Mouse (Mus musculus) heart, embryonic 13.5 days (tissue): Measurements from ENCODE around the gene Krtap28-10. TPM values are rescaled to one million over a fixed set of nuclear protein-coding genes. Genes with fewer than 3 reads are reported as not detected.

Experiments used
- ATAC-seq: fragments of 200-750 bp; cut with Nextera tagmentation; 2 replicates; pipeline ENCODE4 v1.8.0; 2017; ENCODE audit warnings: moderate TSS enrichment; ENCODE audit not compliant: insufficient number of reproducible peaks, low FRiP score, low TSS enrichment; ENCODE audit errors: extremely low read depth
- H3K27ac ChIP-seq: fragments of 300-500 bp; sonication (generic); replicated peaks from 2 replicates; pipeline ENCODE4 v1.5.1; 2015; ENCODE audit warnings: moderate library complexity, mild to moderate bottlenecking, inconsistent platforms
- H3K27me3 ChIP-seq: fragments of 300-500 bp; sonication (generic); replicated peaks from 2 replicates; pipeline ENCODE4 v1.6.1; 2015; ENCODE audit warnings: mild to moderate bottlenecking, inconsistent platforms
- H3K36me3 ChIP-seq: fragments of 300-500 bp; sonication (generic); 2 replicates; pipeline ENCODE4 v1.6.1; 2015; ENCODE audit warnings: mild to moderate bottlenecking, inconsistent platforms
- H3K4me1 ChIP-seq: fragments of 300-500 bp; sonication (generic); 2 replicates; pipeline ENCODE4 v1.6.1; 2015; ENCODE audit warnings: inconsistent platforms
- H3K4me2 ChIP-seq: fragments of 300-500 bp; sonication (generic); 2 replicates; pipeline ENCODE4 v1.6.1; 2015; ENCODE audit warnings: inconsistent platforms, mild to moderate bottlenecking, moderate library complexity
- H3K4me3 ChIP-seq: fragments of 300-500 bp; sonication (generic); 2 replicates; pipeline ENCODE4 v1.5.1; 2015; ENCODE audit warnings: moderate library complexity, mild to moderate bottlenecking, inconsistent platforms
- H3K9ac ChIP-seq: fragments of 300-500 bp; sonication (generic); 2 replicates; pipeline ENCODE4 v1.6.1; 2015; ENCODE audit warnings: inconsistent platforms, mild to moderate bottlenecking, moderate library complexity
- H3K9me3 ChIP-seq: fragments of 300-500 bp; sonication (generic); 2 replicates; pipeline ENCODE4 v1.6.1; 2016; ENCODE audit warnings: inconsistent platforms
- WGBS: fragments of 180-500 bp; shearing (Covaris S2); methylation state at CpG from one replicate; pipeline ENCODE4 v1.1.7; 2015; ENCODE audit warnings: mixed read lengths; 5-methylcytosine and 5-hydroxymethylcytosine counted together
- polyA plus RNA-seq: library from polyadenylated mRNA; unstranded; fragments of >200 nt; fragmentation: Nextera tagmentation; extraction: Ambion mirVana; gene quantifications from 2 replicates; pipeline ENCODE4 v1.2.1, GENCODE M21; 2015

Krtap28-10 gene
- polyA plus RNA-seq: not detected in 2 replicates

DNA sequence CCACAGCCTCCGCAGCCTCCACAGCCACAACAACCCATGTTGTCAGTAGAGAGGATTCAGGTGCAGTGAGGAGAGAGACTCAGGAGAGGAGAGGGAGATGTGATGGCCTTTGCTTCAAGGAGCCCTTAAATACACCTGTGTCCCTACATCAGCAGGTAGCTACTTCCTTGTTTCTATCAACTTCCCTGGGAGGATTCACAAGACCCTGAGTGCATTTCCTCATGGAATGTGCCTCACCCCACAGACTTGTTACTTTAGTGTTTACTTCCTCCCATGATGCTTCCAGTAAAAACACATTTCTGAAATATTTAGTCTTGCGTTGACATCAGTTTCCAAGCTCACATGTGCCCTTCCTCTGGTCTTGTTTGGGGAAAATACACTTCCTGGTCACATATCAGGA, at the start of gene Krtap28-10:
Gene Krtap28-10 (minus strand): TSS at position 101 of the 400 bp plus-strand sequence.
- WGBS: 78% methylated on average over 2 of the region's 2 CpGs
- Histone ChIP-seq H3K36me3 (no peaks in the 10 kb centered on the region), H3K4me1 (peaks cover 8% of the 10 kb centered on the region; the same call in 1 of the 2 replicates), H3K27me3 (peaks cover 5% of the 10 kb centered on the region; the same call in 1 of the 2 replicates), H3K9ac (no peak within 1 kb of the TSS), H3K4me3 (no peak within 1 kb of the TSS), H3K9me3 (no peaks in the 10 kb centered on the region), H3K27ac (no peak within 1 kb of the TSS), H3K4me2 (no peak within 1 kb of the TSS)
- no peak for ATAC-seq

DNA sequence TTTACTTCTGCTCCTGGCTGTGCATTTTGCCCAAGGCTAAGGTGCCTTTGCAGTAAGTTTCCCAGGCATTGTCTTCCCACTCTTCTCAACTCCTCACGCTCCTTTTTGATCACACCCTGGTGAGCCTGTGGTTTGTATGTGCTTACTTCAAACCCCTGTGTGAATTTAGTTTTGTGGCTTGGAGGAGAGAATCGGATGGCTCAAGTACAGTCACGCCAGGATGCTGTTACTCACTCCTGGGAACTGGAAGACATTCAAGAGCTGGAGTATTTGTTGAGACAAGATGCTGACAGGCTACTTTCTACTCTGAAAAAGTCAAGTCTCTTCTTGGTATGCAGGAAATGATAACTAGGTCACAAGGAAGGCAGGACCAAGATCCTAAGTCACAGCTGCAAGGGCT, 49.0 kb upstream of the Krtap28-10 start:
- H3K36me3 ChIP-seq: no peaks in the 10 kb centered on the region
- peaks cover 4% of the 10 kb centered on the region for H3K4me1 ChIP-seq
- H3K4me3 ChIP-seq: no peak overlapping the region
- H3K9me3 ChIP-seq: no peaks in the 10 kb centered on the region
- H3K27me3 ChIP-seq: no peaks in the 10 kb centered on the region
- no peak overlapping the region for H3K4me2 ChIP-seq
- 37% methylated on average over 3 of the region's 3 CpGs for WGBS
- ATAC-seq: no peak
- peak overlapping the region; percentile 26 for H3K27ac ChIP-seq
- no peak overlapping the region for H3K9ac ChIP-seq

DNA sequence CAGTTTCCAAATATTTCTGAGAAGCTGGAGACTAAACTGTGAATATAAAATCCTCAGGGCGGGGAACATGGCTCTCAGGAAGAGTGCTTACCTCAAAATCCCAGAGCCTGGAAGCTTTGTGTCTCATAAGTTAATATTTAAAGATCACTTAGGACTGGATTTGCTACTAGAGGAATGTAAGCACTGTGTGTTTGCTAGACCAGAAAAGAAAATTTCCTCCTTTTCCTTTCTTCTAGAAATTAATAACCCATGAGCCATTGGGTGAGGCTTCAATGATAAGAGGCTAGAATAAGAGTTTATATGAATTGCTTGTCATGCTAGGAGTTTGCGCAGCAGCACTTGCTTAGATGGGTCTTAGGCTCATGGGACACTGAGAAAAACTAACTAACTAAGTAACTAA, 42.5 kb upstream of the Krtap28-10 start:
- WGBS: 87% methylated on average over 2 of the region's 2 CpGs
- Histone ChIP-seq H3K36me3 (no peaks in the 10 kb centered on the region), H3K27ac (no peak overlapping the region), H3K4me2 (no peak overlapping the region), H3K4me1 (no peaks in the 10 kb centered on the region), H3K9me3 (no peaks in the 10 kb centered on the region), H3K4me3 (no peak overlapping the region), H3K9ac (no peak overlapping the region), H3K27me3 (no peaks in the 10 kb centered on the region)
- no peak for ATAC-seq

DNA sequence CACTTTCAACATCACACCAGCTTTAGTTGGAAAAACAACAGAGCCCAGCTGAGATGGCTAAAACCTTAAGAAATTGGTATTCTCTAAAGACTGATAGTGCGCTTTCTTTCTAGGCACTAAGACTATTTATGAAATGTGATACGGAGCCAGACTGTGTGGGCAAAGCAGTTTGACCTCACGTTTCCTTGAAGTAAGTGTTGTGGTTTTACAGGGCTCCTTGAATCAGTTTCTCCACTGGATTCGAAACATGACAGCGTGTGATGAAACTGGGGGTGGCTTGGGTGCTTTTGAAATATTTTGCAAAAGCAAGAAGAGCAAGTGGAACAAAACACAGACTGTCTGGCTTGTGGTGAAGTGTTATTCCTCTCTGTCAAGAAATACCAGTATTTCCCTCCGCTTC, 34.7 kb upstream of the Krtap28-10 start:
- no peak overlapping the region for H3K4me2 ChIP-seq
- H3K9me3 ChIP-seq: no peaks in the 10 kb centered on the region
- H3K27ac ChIP-seq: no peak overlapping the region
- 71% methylated on average over 6 of the region's 6 CpGs for whole genome bisulfite sequencing
- no peaks in the 10 kb centered on the region for H3K27me3 ChIP-seq
- no peak overlapping the region for H3K9ac ChIP-seq
- no peak for ATAC-seq
- H3K4me1 ChIP-seq: 0 out of 2 replicates have a peak, but pooled peaks cover 3% of the 10 kb centered on the region
- H3K4me3 ChIP-seq: no peak overlapping the region
- no peaks in the 10 kb centered on the region for H3K36me3 ChIP-seq

DNA sequence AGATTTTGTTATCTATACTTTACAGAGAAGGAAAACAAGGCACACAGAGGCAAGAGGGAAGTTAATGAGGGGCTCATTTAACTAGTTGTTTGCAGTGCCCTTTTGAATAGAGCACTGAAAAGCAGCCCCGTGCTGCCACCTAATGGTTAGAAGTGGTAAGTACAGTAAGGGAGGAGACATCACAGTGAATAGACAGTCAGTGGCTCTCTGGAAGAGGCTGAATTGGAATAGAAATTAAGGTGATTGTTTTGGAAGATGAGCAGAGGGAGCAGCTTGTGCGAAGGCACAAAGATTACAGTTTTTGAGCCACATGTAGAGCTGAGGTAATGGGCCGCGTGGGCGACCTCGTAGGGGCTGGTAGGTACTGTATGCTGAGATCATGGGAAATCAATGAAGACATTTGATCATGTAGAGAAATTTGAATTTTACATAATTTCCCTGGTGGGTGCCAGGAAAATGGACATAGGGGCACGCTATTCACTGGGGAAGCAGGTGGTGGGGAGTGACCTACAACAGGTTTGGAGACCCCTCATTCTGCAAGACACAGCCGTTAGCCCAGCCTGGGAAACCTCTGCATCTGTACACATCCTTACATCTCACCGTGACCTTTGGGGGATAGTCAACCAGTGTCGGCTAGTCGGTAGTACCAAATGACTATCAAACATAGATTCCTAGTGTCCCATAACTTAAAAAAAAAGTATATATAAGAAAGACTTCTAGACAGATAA, 34.1 kb upstream of the Krtap28-10 start:
- Histone ChIP-seq H3K36me3 (no peaks in the 10 kb centered on the region), H3K27me3 (no peaks in the 10 kb centered on the region), H3K9me3 (no peaks in the 10 kb centered on the region), H3K4me3 (peak overlapping the region; percentile 42), H3K9ac (0 out of 2 replicates have a peak overlapping the region, but pooled peaks have one; percentile 45), H3K4me1 (0 out of 2 replicates have a peak, but pooled peaks cover 3% of the 10 kb centered on the region), H3K4me2 (peak overlapping the region; percentile 62), H3K27ac (no peak overlapping the region)
- no peak for ATAC-seq
- WGBS: 41% methylated on average over 11 of the region's 11 CpGs

DNA sequence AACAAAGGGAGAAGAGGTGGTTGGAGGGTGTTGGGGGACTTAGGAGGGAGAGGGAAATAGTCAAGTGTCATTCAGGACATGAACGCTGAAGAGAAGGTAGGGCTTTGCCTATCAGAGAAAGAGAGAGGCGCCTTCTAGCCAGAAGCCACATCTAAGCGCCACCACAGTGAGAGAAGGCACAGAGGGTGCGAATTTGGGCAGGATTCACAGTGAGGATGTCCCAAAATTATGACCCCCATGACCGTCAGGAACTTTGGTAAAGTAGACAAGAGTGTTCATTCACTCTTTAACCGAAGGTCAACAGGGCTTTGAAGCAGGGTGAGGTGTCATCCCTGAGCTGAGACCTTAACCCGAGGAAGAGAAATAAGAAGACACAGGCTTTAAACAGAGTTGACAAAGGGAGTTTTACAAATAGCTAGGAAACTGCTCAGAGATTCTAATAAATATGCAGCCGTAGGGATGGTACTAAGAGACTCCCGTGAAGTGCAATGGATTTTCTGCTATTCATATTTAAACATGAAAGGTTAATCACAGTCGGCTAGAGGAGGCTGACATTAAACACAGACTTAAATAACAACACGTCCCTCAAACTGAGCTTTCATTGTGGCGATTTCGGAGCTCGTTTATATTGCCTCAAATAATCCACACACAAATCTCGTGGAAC, 33.4 kb upstream of the Krtap28-10 start:
- 0 out of 2 replicates have a peak overlapping the region, but pooled peaks have one; percentile 45 for H3K9ac ChIP-seq
- no peaks in the 10 kb centered on the region for H3K9me3 ChIP-seq
- H3K4me2 ChIP-seq: peak overlapping the region; percentile 62
- no peak overlapping the region for H3K27ac ChIP-seq
- H3K4me3 ChIP-seq: peak overlapping the region; percentile 42
- H3K4me1 ChIP-seq: 0 out of 2 replicates have a peak, but pooled peaks cover 3% of the 10 kb centered on the region
- WGBS: 39% methylated on average over 15 of the region's 15 CpGs
- no peaks in the 10 kb centered on the region for H3K36me3 ChIP-seq
- ATAC-seq: no peak
- H3K27me3 ChIP-seq: no peaks in the 10 kb centered on the region

DNA sequence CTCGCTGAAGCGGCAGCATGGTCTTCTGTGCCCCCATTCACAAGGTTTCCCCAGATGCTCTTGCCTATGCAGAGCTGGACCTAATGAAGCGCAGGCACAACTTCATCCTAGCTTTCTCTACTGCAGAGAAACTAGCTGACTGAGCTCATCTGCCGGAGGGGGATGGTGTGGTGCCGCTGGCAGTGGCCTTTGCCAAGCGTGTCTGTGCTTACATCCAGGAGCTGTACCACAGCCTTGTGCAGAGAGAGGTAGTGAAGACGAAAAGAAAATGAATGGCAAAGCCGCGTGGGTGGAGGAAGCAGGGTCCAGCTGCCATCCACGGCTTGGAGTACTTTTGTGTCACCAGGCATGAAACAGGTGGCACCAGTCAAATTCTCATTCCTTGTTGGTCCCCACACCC, 24.9 kb upstream of the Krtap28-10 start:
- no peak overlapping the region for H3K9ac ChIP-seq
- no peaks in the 10 kb centered on the region for H3K4me1 ChIP-seq
- H3K36me3 ChIP-seq: no peaks in the 10 kb centered on the region
- H3K4me3 ChIP-seq: no peak overlapping the region
- ATAC-seq: no peak
- H3K9me3 ChIP-seq: no peaks in the 10 kb centered on the region
- 78% methylated on average over 10 of the region's 10 CpGs for WGBS
- no peak overlapping the region for H3K4me2 ChIP-seq
- no peak overlapping the region for H3K27ac ChIP-seq
- H3K27me3 ChIP-seq: no peaks in the 10 kb centered on the region

DNA sequence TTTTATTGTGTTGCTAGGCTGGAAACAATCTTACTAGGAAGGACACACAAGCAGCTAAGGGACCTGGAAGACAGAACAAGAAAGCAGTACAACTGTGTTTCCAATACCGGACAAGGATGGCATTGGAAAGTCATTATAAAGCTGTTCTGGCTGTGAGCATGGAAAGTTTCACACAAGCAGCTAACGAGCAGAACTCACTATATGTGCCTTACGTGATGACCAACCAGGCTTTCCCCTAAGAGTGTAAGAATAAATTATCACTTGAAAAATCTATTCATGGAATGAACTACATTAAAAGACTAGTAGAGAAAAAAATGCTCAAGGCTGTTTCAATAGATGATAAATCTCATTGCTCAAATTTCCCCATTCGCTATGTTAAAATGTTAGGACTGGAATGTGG, 24.3 kb upstream of the Krtap28-10 start:
- no peak overlapping the region for H3K27ac ChIP-seq
- no peak overlapping the region for H3K4me3 ChIP-seq
- no peaks in the 10 kb centered on the region for H3K36me3 ChIP-seq
- H3K4me2 ChIP-seq: no peak overlapping the region
- no peak for ATAC-seq
- no peaks in the 10 kb centered on the region for H3K4me1 ChIP-seq
- H3K27me3 ChIP-seq: no peaks in the 10 kb centered on the region
- H3K9me3 ChIP-seq: no peaks in the 10 kb centered on the region
- no peak overlapping the region for H3K9ac ChIP-seq
- WGBS: 89% methylated on average over 4 of the region's 4 CpGs

DNA sequence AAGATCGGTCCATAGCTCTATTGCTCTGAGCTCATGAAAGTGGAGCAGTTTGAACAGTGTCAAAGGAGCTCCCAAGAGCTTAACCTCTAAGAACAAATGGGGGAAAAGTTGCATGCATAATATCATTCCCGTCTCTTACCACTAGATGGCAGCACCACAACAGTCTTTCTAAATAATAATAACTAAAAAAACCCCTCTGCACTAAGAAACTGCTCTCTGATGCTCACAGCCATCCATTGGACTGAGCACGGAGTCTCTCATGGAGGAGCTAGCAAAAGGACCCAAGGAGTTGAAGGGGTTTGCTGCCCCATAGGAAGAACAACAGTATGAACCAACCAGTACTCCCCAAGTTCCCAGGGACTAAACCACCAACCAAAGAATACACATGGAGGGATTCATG, 22.6 kb upstream of the Krtap28-10 start:
- WGBS: 22% methylated on average over 3 of the region's 3 CpGs
- H3K4me3 ChIP-seq: no peak overlapping the region
- no peak for ATAC-seq
- no peaks in the 10 kb centered on the region for H3K9me3 ChIP-seq
- H3K4me2 ChIP-seq: no peak overlapping the region
- H3K36me3 ChIP-seq: no peaks in the 10 kb centered on the region
- no peak overlapping the region for H3K27ac ChIP-seq
- H3K9ac ChIP-seq: no peak overlapping the region
- H3K4me1 ChIP-seq: peaks cover 10% of the 10 kb centered on the region
- H3K27me3 ChIP-seq: no peaks in the 10 kb centered on the region

DNA sequence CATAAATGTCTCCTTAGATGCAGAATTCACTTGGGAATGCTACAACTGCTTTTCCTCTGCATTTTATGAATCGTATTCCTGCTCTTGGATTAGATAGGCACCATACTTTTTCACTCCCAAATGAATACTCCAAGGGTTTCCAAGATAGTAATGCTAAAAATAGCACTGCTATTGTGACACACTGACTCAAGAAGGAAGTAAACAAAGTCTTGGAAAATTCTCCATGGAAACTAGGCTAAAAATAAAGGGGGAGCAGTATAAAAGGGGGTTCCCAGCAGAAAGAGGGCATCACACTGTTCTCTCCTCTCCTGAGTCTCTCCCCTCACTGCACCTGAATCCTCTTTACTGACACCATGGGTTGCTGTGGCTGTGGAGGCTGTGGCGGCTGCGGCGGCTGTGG, 18.4 kb upstream of the Krtap28-10 start, which contains the start of gene Krtap28-13:
Gene Krtap28-13 (plus strand): TSS at position 288 of the 400 bp plus-strand sequence.
- 73% methylated on average over 4 of the region's 4 CpGs for WGBS

DNA sequence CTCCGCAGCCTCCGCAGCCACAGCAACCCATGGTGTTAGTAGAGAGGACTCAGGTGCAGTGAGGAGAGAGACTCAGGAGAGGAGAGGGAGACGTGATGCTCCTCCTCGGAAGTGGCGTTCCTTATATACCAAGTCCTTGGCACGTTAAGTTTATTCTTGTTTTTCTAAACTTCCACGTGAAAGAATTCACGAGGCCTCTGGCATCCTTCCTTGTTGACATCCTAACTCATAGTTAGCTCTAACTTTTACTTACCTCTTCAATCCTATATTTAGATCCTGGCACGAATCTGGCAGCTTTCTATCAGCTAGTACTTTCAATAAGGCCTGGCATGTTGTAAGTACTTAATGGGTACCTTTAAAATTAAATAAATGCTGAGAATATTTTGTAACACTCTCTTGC, 17.0 kb upstream of the Krtap28-10 start, which contains the start of gene A030005K14Rik:
Gene A030005K14Rik (minus strand): TSS at position 101 of the 400 bp plus-strand sequence.
- H3K36me3 ChIP-seq: no peaks in the 10 kb centered on the region
- peaks cover 18% of the 10 kb centered on the region for H3K4me1 ChIP-seq
- ATAC-seq: no peak
- no peak within 1 kb of the TSS; the same call in 1 of the 2 replicates for H3K27ac ChIP-seq
- no peak within 1 kb of the TSS for H3K9ac ChIP-seq
- 66% methylated on average over 9 of the region's 9 CpGs for WGBS
- no peaks in the 10 kb centered on the region for H3K9me3 ChIP-seq
- no peak within 1 kb of the TSS for H3K4me3 ChIP-seq
- no peak within 1 kb of the TSS for H3K4me2 ChIP-seq
- H3K27me3 ChIP-seq: no peaks in the 10 kb centered on the region

More for the DNA sequence above, 18.4 kb upstream of the Krtap28-10 start, which contains the start of gene Krtap28-13:
- no peak for ATAC-seq
- H3K27ac ChIP-seq: no peak within 1 kb of the TSS; the same call in 1 of the 2 replicates
- no peak within 1 kb of the TSS for H3K9ac ChIP-seq
- no peak within 1 kb of the TSS for H3K4me2 ChIP-seq
- H3K4me1 ChIP-seq: peaks cover 18% of the 10 kb centered on the region
- no peaks in the 10 kb centered on the region for H3K27me3 ChIP-seq
- no peaks in the 10 kb centered on the region for H3K9me3 ChIP-seq
- H3K4me3 ChIP-seq: no peak within 1 kb of the TSS
- no peaks in the 10 kb centered on the region for H3K36me3 ChIP-seq
